Mouse (Mus musculus): ENCODE measurements at regions not wholly inside any gene's neighbourhood (a gene's known extent, or its start where the extent isn't known, plus 50 kb on each side); places are given as distances from the start of the nearest gene placed in this dataset.

GRCm38 (mm10) chr8:89685696-89686095 lies 641.7 kb upstream of the Sall1 start:
- no peak for TF ChIP-seq CTCF (conservative IDR thresholded peaks at IDR 0.05; ENCODE audit: low read length)
- TF ChIP-seq POU5F1 (IDR thresholded peaks at IDR 0.05; ENCODE audit: borderline replicate concordance, low read length): no peak

Measured in E14TG2a.4 (cell line).